Mouse (Mus musculus) megakaryocyte-erythroid progenitor cell, adult 5-6 weeks (primary cell): Measurements from ENCODE around the gene Pkm. TPM values are rescaled to one million over a fixed set of nuclear protein-coding genes. Genes with fewer than 3 reads are reported as not detected.

Experiments used
- ATAC-seq: replicated peaks from 2 replicates; pipeline ENCODE4 v1.8.0; 2016; ENCODE audit warnings: mild to moderate bottlenecking, inconsistent platforms; ENCODE audit not compliant: severe bottlenecking, poor library complexity, low FRiP score, low TSS enrichment
- total RNA-seq, 2 experiments: library from RNA; stranded (forward) in 1 of 2; stranded (reverse) in 1 of 2; fragments of 200-1000, 215-1000 nt in 1 of 2; fragments of >200 nt in 1 of 2; fragmentation: Nextera tagmentation in 1 of 2; gene quantifications; 2 replicates each; pipeline ENCODE4 v1.2.3; 2014 to 2017

The Pkm gene
- total RNA-seq, 2 experiments from 2014 or later, result 7.4 to 29.6 TPM

- no peak for ATAC-seq
Observed at GRCm38 (mm10) chr9:59664664-59665256, 8.6 kb downstream of the Pkm start.

GRCm38 (mm10) chr9:59666016-59666415 lies 9.8 kb downstream of the Pkm start:
- ATAC-seq, result no peak

GRCm38 (mm10) chr9:59666813-59667212 lies 10.6 kb downstream of the Pkm start:
- ATAC-seq, result no peak

- ATAC-seq, result peak; percentile 71
Observed at GRCm38 (mm10) chr9:59667250-59667649, 11.1 kb downstream of the Pkm start.

- no peak for ATAC-seq
Observed at GRCm38 (mm10) chr9:59667904-59668303, 11.7 kb downstream of the Pkm start.

GRCm38 (mm10) chr9:59668473-59668872 lies 12.3 kb downstream of the Pkm start:
- ATAC-seq, result no peak

GRCm38 (mm10) chr9:59669172-59669571 lies 13.0 kb downstream of the Pkm start:
- no peak for ATAC-seq

- peak; percentile 89 for ATAC-seq
Observed at GRCm38 (mm10) chr9:59672195-59672894, 16.2 kb downstream of the Pkm start.

- no peak for ATAC-seq
Observed at GRCm38 (mm10) chr9:59673427-59673826, 17.3 kb downstream of the Pkm start.

GRCm38 (mm10) chr9:59675598-59675997 lies 19.4 kb downstream of the Pkm start:
- ATAC-seq, result no peak

- peak; percentile 69 for ATAC-seq
Observed at GRCm38 (mm10) chr9:59678313-59678712, 22.1 kb downstream of the Pkm start.

- ATAC-seq, result peak; percentile 80
Observed at GRCm38 (mm10) chr9:59679678-59680533, 23.7 kb downstream of the Pkm start, which contains the start of gene Gramd2. Gramd2 (plus strand) TSS chr9:59680144.

GRCm38 (mm10) chr9:59680534-59680875 lies 24.3 kb downstream of the Pkm start:
- ATAC-seq, result no peak

- ATAC-seq, result no peak
Observed at GRCm38 (mm10) chr9:59684020-59684419, 27.9 kb downstream of the Pkm start.

GRCm38 (mm10) chr9:59687416-59688046 lies 31.4 kb downstream of the Pkm start:
- ATAC-seq, result 0 out of 2 replicates have a peak, but pooled peaks have one; percentile 50

- peak; percentile 77 for ATAC-seq
Observed at GRCm38 (mm10) chr9:59691635-59692094, 35.5 kb downstream of the Pkm start.

- ATAC-seq, result peak; percentile 34; the same call in 1 of the 2 replicates
Observed at GRCm38 (mm10) chr9:59692145-59692544, 36.0 kb downstream of the Pkm start.

GRCm38 (mm10) chr9:59694571-59695450 lies 38.6 kb downstream of the Pkm start:
- ATAC-seq, result no peak

GRCm38 (mm10) chr9:59695451-59695813 lies 39.3 kb downstream of the Pkm start:
- no peak for ATAC-seq
